Mouse (Mus musculus) testis, adult 2 months (tissue): ENCODE data around the gene Rpap3. TPM values are rescaled to one million over a fixed set of nuclear protein-coding genes. Genes with fewer than 3 reads are reported as not detected.
A peak's percentile ranks its signal among the peaks of the same experiment; 100 is the strongest.

Source experiments
- H3K27ac ChIP-seq: fragments of 200-500 bp; 2 replicates; pipeline ENCODE4 v1.5.1; 2012; ENCODE audit warnings: low read depth, low read length; ENCODE audit not compliant: control insufficient read depth, insufficient read depth
- H3K27me3 ChIP-seq: fragments of 200-500 bp; 2 replicates; pipeline ENCODE4 v1.6.1; 2012; ENCODE audit warnings: mild to moderate bottlenecking, low read length, moderate library complexity; ENCODE audit not compliant: control insufficient read depth, insufficient read depth
- H3K36me3 ChIP-seq: fragments of 200-500 bp; 2 replicates; pipeline ENCODE4 v1.6.1; 2012; ENCODE audit warnings: mild to moderate bottlenecking, low read length; ENCODE audit not compliant: control insufficient read depth, insufficient read depth
- H3K4me1 ChIP-seq: fragments of 200-500 bp; 2 replicates; pipeline ENCODE4 v1.6.1; 2012; ENCODE audit warnings: low read length; ENCODE audit not compliant: control insufficient read depth, insufficient read depth
- H3K4me3 ChIP-seq: fragments of 200-500 bp; 2 replicates; pipeline ENCODE4 v1.5.1; 2012; ENCODE audit warnings: low read depth, mild to moderate bottlenecking, low read length, moderate library complexity, mixed read lengths; ENCODE audit not compliant: control insufficient read depth
- CTCF ChIP-seq: fragments of 200-500 bp; IDR thresholded peaks from 2 replicates; pipeline ENCODE4 v1.5.1; 2012; ENCODE audit warnings: low read depth, mild to moderate bottlenecking, inconsistent platforms, low read length, moderate library complexity; ENCODE audit not compliant: control insufficient read depth, insufficient read depth, insufficient replicate concordance
- POLR2A ChIP-seq: fragments of 200-500 bp; IDR thresholded peaks from 2 replicates; pipeline ENCODE4 v1.6.1; 2012; ENCODE audit warnings: low read depth, mild to moderate bottlenecking, inconsistent platforms, low read length, moderate library complexity; ENCODE audit not compliant: control insufficient read depth
- polyA plus RNA-seq: library from polyadenylated mRNA; depleted of rRNA; stranded (reverse); fragments of >200 nt; gene quantifications from 2 replicates; pipeline ENCODE4 v1.2.3, GENCODE M21; 2012; rRNA removed

Rpap3 gene
- 3.7 and 3.9 TPM in 2 replicates for polyA plus RNA-seq

DNA sequence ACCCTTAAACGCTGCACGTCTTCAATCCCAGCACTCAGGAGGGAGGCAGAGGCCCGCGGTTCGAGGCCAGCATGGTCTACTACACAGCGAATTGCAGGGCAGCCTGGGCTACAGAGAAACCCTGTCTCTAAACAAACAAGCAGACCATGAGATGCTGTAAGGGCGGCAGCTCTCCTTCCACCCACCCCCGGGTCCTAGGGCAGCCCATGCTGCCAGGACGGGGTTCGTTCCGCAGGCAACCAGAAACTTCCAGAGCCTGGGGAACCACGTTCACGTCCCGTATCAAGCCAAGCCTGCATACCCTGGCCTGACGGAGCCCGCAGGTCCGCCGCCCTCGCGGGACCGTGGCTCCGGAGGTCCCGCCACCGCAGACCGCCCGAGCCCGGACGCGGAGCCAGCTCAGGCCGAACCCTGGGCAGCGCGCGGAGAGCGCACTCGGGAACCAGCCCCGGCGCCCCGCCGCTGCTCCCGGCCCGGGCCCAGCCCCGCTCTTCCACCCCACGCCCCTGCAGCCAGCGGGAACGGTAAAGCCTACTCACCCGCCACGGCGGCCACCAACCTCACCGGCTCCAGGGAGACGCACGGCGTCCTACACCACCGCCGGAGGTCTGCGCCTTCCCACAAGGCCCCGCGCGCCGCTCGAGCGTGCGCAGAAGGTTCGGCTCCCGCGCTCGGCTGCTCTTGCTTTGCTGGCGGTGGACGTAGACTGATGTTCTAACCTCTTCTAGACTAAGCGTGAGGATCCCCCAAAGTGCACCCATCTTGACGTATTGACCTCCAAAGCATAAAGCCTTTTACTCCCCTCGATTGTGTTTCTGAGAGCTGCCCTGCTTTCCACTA is at the start of gene Rpap3:
Gene Rpap3, minus strand, starts transcription at position 615 of the 840 bp plus-strand sequence.
- peak within 1 kb of the TSS; percentile 92 for H3K4me3 ChIP-seq
- H3K4me1 ChIP-seq: peaks cover 3% of the 10 kb centered on the region
- no peaks in the 10 kb centered on the region for H3K36me3 ChIP-seq

DNA sequence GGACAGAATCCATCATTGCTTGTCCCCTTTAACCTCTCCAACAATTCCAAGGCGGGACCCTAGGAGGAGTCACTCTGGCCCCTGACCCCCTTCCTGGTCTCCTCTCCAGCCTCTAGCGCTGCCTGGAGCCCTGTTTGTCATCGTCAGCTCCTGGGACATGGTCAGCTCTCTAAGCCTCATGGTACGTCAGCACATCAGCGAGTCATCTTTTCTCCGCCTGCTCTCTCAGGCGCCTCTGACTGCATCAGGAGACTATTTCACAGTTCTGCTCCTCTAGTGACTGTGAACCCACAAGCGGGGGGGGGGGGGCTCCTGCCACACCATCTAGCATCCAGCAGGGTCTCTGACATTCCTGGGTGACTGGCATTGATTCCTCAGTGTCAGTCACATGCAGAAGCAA is 49.7 kb upstream of the Rpap3 start:
- Histone ChIP-seq H3K4me1 (no peaks in the 10 kb centered on the region; the same call in 1 of the 2 replicates), H3K4me3 (no peak overlapping the region), H3K27me3 (no peaks in the 10 kb centered on the region), H3K27ac (no peak overlapping the region), H3K36me3 (no peaks in the 10 kb centered on the region)
- TF ChIP-seq POLR2A: no peak
- no peak for TF ChIP-seq CTCF

More for the DNA sequence above, at the start of gene Rpap3:
- Histone ChIP-seq H3K27ac (peak within 1 kb of the TSS; percentile 5; the same call in 1 of the 2 replicates), H3K27me3 (no peaks in the 10 kb centered on the region)
- TF ChIP-seq POLR2A: peak; percentile 84
- no peak for TF ChIP-seq CTCF

DNA sequence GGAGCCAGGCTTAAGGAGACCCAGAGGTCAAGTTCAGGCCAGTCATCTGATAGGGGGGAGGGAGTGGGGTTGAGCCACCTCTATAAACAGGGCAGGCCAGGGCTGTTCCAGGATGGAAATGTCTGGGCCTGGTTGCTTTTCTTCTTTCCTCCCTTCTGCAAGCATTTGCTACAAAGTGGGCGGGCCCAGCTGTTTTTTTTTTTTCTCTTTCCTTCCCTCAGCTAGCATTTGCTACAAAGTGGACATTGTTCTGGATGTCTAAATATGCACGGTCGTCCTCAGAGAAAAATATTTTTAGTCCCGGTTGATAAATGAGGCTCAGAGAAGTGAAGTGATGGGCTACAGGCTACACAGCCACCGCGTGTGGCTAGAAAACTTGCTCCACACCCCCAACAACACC is 48.9 kb upstream of the Rpap3 start:
- Histone ChIP-seq H3K27ac (no peak overlapping the region), H3K4me3 (no peak overlapping the region), H3K36me3 (no peaks in the 10 kb centered on the region), H3K27me3 (no peaks in the 10 kb centered on the region), H3K4me1 (no peaks in the 10 kb centered on the region; the same call in 1 of the 2 replicates)
- TF ChIP-seq CTCF (no peak), POLR2A (no peak)

DNA sequence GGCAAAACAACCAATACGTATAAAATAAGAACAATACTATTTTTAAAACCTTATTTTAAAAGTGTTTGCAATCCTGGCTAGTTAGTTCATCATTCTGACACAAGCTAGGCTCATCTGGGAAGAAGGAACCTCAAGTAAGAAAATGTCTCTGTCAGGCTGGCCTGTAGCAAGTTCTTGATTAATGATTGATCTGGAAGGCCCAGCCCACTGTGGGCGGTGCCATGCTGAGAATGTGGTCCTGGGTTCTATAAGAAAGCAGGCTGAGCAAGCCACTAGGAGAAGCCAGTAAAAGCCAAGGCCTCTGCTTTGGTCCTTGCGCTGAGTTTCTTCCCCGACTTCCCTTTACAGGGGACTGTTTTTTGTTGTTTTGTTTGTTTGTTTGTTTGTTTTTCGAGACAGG is 46.9 kb upstream of the Rpap3 start:
- Histone ChIP-seq H3K27me3 (no peaks in the 10 kb centered on the region), H3K27ac (no peak overlapping the region), H3K4me3 (no peak overlapping the region)

DNA sequence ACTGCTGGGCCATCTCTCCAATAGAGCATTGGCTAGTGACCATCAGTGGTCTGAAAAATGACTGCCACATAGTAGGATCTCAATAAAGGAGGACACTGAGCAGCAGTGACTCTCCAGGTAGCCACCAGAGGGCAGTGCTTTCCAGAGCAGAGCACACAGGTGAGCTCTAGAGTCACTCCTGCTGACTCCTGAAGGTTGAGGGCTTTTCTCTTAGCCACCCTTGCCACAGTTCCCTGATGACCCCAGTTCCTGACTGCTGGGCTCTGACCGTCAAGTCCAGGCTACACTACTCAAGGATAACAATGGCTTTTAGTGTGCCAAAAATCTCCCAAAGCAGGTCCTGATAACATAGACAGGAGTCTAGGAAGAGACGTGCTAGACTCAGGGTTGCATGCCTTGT is 46.1 kb upstream of the Rpap3 start:
- TF ChIP-seq POLR2A (no peak), CTCF (peak; percentile 37; the same call in 1 of the 2 replicates)
- H3K27me3 ChIP-seq: no peaks in the 10 kb centered on the region
- no peaks in the 10 kb centered on the region; the same call in 1 of the 2 replicates for H3K4me1 ChIP-seq
- H3K4me3 ChIP-seq: no peak overlapping the region
- no peaks in the 10 kb centered on the region for H3K36me3 ChIP-seq
- no peak overlapping the region for H3K27ac ChIP-seq

More for the DNA sequence above, 46.9 kb upstream of the Rpap3 start:
- Histone ChIP-seq H3K36me3 (no peaks in the 10 kb centered on the region), H3K4me1 (no peaks in the 10 kb centered on the region; the same call in 1 of the 2 replicates)
- TF ChIP-seq CTCF: no peak
- no peak for TF ChIP-seq POLR2A

DNA sequence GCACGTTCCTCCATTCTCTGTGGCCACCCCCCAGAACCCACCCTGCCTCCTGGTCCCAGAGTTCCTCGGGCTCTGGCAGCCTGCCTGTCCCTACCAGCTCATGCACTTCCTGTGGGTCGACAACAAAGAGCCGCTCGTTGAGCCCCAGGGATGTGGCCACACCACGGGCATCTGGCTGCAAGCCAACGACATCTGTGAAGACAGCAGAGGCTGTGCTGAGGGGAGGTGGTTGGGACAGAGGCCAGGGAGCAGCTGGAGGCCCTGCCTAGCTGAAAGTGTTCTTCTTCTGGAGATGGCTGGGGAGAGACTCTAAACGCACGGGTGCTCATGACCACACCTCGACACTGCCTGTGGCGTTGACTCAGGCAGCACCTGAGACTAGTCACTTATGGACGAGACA is 45.1 kb upstream of the Rpap3 start:
- Histone ChIP-seq H3K4me3 (no peak overlapping the region), H3K27me3 (no peaks in the 10 kb centered on the region), H3K27ac (no peak overlapping the region), H3K4me1 (peaks cover 5% of the 10 kb centered on the region), H3K36me3 (no peaks in the 10 kb centered on the region)
- no peak for TF ChIP-seq CTCF
- TF ChIP-seq POLR2A: no peak

DNA sequence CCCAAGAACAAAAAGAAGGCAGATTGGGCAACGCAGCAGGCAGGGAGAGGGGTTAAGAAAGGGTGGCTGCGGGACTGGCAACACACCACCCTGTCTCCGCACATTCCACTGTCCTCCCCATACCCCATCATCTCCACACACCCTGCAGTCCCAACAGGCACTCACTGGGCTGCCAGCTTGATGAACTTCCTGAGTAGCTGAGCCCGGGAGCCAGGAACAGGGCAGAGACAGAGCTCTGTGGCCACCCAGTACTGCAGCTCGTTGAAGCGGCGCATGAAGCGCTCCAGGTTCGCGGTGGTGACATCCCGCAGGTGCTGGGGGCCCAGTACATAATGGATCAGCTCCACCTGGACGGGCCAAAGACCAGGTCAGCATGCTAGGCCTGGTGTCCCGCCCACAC is 44.2 kb upstream of the Rpap3 start:
- H3K27ac ChIP-seq: no peak overlapping the region
- H3K27me3 ChIP-seq: no peaks in the 10 kb centered on the region
- H3K4me3 ChIP-seq: no peak overlapping the region
- peaks cover 9% of the 10 kb centered on the region for H3K4me1 ChIP-seq
- H3K36me3 ChIP-seq: no peaks in the 10 kb centered on the region
- TF ChIP-seq POLR2A (no peak), CTCF (no peak)

DNA sequence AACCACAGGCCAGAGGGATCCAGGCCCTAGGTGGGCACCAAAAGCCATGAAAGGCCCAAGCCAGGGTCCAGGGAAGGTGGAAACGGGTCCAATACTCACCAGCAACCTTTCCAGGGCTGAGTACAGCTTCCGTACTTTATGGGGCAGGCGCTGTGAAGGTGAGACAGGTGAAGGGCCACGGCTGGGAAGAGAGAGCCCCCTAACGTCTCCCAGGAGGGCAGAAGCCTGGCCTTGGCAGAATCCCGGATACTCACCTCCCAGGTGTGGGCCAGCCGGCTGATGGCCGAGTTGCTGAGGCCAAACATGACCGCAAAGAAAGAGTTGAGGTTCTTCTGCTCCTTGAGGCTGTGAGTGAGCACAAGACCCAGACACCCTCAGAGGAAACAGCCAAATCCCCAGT is 43.8 kb upstream of the Rpap3 start:
- no peak overlapping the region for H3K27ac ChIP-seq
- H3K27me3 ChIP-seq: no peaks in the 10 kb centered on the region
- no peak overlapping the region for H3K4me3 ChIP-seq
- peaks cover 9% of the 10 kb centered on the region for H3K4me1 ChIP-seq
- no peaks in the 10 kb centered on the region for H3K36me3 ChIP-seq
- no peak for TF ChIP-seq CTCF
- no peak for TF ChIP-seq POLR2A
